Mouse (Mus musculus) gastrocnemius, postnatal 36 days (tissue): ENCODE results near the gene Prr12. TPM values are rescaled to one million over a fixed set of nuclear protein-coding genes. Genes with fewer than 3 reads are reported as not detected.

Experiments
- DNase-seq, 2 experiments: peaks; one replicate each; pipeline ENCODE4 v3.0.0; 2022
- intact Hi-C: fragments of 180-260 bp; cut with DNase I; formaldehyde crosslinking; loops from one replicate; pipeline ENCODE4 v1.15.1; 2025
- total RNA-seq, 2 experiments: library from RNA; stranded (reverse); gene quantifications; 2 replicates each; pipeline ENCODE4 v1.2.3; 2021

Prr12 gene
- total RNA-seq, 2 experiments from 2014 or later = 11.3 to 14.1 TPM

DNA sequence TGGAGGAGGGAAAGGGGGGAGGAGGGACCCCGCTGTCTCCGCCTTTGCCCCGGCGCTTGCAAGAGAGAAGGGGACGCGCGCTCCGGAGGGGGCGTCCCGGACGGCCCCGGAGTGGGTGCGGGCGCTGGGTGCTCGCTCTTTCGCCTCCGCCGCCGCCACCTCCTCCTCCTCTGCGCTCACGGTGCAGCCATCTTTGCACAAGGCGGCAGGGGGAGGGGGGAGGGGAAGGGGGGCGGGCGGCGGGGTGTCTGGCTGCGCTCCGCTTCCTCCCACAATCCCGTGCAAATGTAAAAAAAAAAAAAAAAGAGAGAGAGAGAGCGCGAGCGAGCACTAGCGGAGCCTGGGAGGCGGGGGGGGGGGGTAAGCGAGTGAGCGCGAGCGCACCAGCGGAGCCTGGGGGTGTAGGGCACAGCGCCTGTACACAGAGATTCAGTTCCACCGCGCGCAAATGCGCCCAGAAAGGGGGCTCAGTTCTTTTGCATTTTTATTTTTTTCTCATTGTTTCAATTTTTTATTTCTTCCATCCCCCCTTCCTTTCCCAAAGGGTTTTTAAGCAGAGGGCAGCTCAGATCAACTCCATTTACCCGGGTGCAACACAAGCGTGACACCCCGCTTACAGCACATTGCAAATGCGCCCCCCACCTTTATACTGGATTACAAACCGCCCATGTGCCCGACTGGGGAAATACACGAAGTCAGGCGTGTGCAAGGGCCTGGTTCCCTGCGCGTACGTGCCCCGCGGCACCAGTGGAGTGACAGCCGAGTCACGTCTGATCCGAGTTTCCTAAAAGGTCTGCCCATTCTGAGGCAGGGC, 643 bp upstream of the Prr12 start:
- peak; percentile 62 to 80 for DNase-seq
- intact Hi-C loops = loop anchor here (2.0 kb wide), 1 partner anchor 35 kb away; no protein-coding TSS in a partner anchor

DNA sequence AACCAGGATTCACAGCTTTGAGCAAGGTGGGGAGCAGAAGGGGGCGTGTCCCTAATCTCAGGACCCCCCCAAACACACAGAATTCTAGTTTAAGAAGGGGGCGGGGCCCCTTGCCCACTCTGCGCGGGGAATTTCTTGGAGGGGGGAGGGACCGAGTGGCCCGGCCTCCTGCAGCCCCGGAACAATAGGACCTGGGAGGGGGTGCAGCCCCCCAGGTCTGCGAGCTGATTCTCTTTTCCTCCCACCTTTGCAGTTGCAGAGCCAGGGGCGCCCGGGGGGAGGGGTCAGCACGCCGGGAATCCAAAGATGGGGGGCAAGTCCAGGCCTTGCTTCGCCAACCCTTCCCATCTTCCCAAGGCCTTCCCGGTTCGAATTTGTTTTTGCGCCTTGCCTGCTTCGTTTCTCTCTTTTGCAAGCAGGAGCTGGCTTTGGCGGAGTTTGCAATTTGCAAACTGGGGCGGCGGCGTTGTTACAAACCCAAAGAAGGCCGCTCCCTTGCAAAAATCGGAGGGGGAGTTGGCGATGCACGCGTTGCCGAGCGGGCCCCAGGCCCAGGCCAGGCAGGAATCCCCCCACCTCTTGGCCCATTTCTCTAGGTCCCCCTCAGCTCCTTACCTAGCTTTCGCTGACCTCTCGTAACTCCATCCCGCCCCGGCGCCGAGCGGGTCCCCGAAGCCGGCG, 360 bp downstream of the Prr12 start:
- intact Hi-C loops = loop anchor here (2.0 kb wide), 1 partner anchor 34 kb away; no protein-coding TSS in a partner anchor
- no peak for DNase-seq

DNA sequence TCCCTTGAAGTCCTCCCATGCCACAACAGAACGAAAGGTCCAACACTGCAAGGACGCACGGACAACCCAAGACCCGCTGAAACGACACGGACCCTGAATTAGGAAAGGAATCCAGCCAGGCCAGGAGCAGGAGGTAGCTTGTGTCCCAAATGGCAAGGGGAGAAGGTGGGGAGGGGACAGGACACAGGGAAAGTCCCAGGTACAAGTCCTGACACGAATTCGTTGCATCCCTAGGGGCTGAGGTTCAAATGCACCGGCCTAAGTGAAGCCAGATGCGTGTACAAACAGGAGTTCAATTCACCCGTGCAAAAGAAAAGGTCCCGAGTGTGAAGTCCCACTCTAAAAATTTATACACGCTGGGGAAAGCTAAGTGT, 1.1 kb downstream of the Prr12 start:
- DNase-seq = no peak
- intact Hi-C loops = no loop called here

DNA sequence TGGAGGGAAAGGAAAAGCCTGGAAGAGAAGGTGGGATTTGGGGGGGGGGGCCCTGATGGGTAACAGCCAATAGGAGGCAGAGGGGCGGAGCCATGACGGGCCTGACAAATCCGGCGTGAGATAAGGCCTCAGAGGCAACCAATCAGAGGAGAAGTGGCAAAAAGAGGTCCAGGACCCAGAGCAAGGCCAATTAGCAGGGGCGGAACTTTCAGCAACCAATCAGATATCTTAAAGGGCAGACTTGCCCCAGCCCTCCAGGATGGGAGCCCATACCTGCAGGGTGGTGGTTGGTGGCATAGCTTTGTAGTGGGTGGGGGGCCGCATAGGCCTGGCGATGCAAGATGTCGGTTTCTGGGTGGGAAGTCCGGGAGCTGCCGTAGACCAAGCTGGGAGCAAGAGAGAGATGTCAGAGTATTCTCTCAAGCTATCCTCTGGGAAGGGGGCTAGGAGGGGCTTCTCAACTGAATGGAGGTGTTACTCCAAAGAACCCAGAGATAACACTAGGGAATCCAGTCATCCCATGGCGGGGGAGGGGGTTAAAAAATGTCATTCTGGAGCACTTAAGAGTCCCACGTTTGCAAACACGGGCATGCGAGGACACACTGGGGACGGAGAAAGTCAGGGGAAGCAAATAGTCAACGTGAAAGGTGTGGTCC, 1.6 kb downstream of the Prr12 start:
- intact Hi-C loops = no loop called here
- DNase-seq = peak; percentile 60 to 75

DNA sequence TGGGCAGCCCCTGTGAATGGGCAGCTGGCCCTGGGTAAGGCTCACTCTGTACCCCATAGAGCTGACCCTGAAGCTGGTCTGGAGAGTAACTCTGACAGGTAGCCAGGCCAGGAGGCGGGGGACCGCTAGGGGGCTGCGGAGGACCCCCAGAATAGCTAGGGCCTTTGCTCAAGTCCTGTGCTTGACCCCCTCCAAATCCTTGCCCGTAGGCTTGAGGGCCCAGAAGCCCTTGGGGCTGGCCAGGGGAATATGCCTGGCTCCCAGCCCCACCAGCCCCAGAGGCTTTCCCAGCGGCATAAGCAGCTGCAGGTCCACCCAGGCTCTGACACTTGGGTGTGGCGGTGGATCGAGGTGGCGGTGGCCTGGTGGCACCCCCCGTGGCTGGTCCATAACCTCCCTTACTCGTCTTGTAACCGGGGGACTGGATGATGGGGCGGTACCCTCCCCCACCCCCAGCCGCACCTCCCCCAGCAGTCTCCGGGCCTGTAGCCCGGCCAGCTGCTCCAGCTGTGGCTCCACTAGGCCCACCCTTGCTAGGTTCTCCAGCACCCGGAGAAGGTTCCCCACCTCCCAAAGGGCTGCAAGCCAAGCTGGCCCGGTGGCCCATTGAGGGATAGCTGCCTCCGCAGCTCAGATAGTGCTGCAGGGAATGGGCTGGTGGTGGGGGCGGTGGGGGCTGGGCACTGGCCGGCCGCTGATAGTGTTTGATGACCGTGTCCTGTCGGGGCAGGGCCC, 3.6 kb downstream of the Prr12 start:
- DNase-seq = peak in 1 of 2 experiments; percentile 32
- intact Hi-C loops = no loop called here

DNA sequence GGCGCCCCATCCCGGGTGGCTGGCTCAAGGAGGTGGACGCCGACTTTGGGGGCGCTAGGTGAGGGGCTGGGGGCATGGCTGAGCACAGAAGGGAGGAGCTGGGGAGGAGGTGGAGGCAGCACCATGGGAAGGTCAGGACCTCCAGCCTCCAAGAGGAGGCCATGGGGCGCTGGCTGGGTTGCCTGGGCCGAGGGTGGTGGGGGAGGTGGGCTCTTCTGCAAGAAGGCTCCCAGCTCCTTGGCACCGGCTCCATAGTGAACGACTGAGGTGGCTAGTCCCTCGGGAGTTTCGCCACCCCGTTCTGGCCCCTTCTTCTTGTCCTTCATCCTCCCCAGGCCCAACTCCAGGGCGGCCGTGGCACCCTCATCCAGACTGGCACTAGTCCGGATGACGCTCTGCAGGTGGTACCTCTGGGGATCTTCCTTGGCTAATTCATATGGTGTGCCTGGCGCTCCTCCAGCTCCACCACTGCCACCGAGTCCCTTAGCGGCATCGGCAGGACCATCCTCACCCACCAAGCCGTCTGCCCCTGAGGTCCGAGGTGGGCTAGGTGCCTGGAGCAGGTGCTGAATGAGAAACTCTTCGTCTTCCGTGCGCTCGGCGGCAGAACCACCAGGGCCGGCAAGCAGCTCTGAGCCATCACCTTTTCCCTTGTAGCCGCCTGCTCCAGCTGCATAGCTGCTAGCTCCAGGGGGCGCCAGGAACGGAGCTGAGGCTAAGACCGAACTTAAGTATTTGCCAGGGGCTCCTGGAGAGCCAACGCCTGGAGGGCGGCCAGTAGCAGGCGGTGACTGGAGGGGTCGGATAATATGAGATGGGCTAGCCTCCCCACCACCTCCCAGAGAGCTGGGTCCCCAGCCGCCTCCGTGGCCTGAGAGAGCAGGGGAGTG, 4.4 kb downstream of the Prr12 start:
- no peak for DNase-seq
- intact Hi-C loops = no loop called here

DNA sequence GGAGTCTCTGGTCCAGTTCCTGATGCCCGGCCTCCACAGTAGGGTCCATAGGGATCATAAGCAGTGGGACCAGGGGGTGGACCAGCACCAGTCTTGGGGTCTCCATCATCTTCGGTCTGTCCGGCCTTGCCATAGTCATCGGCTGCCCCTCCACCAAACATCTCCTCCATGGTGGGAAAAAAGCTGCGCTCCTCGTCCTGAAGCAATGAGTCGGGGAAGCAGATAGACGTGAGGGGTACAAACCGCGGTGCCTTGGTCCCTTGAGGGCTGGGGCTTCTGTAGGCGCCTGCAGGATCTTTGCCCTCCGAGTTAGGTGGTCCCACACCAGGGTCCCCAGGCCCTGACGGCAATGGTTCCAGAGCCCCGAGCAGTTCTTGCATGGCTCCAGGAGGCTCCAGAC, 5.2 kb downstream of the Prr12 start:
- DNase-seq = no peak
- intact Hi-C loops = no loop called here

DNA sequence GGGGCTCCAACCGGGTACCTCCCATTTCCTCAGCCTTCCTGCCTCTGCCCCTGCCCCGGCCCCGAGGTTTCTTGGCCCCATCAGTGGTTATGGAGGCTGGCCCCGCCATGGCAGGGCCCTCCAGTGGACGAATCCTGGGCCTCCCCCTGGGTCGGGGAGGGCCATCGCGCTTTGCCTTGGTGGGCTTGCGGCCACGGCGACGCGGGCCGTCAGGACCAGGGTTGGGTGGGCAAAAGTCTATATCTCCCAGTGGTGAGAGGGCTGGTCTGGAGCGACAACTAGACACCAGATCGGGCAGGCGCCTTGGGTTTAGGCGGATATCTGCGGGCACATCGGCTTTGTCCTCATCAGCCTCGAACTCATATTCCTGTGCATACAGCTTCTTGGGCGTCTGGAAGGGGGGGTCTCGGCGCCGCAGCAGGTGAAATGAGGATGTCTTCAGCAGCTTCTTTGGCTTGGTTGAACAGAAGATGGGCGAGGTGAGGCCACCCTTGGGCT, 5.8 kb downstream of the Prr12 start:
- DNase-seq = no peak
- intact Hi-C loops = no loop called here

DNA sequence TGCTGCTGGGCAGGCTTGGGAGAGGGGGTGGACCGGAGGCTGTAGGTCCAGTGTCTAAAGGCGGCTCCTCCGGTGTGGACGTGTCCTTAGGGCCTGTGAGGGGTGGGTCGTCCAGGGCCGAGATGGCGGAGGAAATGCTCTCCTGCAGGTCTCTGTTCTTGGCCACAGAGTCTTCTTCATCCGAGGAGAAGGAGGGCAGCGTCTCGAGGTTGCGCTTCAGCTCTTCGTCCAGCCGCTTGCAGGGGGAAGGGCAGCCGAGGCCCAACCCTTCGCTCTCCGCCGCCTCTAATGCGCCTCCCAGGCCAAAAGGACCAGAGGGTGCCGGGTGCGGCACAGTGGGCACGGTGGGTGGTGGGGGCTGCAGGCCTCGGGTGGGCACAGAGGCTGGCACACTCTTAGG, 6.9 kb downstream of the Prr12 start:
- DNase-seq = no peak
- intact Hi-C loops = no loop called here

DNA sequence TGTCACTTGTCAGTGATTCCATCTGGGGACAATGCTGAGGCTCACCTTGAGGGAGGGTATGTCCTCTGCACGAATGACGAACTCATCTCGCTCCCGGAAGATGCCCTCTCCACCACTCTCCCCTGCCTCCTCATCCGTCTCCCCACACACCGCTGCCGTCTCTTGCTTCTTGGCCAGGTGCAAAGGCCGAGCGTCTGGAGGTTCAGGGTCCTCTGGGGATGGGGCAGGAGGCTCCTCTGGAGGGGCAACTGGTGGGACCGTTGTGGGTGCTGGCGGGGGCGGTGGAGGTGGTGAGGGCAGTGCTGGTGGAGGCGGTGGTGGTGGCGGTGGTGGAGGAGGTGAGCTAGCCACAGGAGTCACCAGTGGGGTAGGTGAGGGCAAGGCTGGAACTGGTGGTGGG, 9.4 kb downstream of the Prr12 start:
- intact Hi-C loops = no loop called here
- DNase-seq = no peak

DNA sequence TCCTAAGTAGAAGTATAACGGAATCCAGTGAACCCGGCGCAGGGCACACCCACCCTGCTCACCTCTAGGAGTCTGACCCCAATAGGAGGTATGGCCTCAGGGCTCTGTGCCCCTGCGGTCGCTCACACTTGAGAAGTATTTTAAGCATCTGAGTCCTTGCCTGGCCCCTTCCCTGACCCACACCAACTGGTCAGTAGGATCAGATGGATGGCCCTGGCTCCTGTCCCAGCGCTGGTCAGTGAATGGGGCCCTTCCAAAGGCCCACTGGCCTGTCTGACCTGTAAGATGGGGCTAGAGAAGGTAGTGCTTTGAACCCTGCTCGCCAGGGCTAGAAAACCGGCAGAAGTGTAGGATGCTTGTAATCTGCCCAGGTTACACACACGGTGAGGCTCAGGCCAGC, 11.8 kb downstream of the Prr12 start:
- peak; percentile 54 to 58 for DNase-seq
- intact Hi-C loops = no loop called here

DNA sequence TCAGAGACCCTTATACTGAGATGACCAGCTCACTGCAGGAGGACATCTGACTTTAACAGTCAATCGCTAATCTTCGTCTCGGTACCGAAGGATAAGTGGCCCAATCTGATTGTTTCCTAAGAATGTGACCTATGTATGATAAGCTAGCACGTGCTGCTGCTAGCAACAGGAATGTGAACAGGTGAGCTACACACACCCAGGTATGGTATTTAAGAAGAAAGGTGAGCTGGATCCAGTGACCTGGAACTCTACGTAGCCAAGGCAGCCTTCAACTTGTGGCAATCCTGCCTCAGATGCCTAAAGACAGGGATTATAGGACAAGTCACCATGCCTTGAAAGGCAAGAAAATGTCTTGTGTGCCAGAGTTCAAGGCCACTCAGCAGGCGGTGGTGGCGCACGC, 14.3 kb downstream of the Prr12 start:
- intact Hi-C loops = no loop called here

DNA sequence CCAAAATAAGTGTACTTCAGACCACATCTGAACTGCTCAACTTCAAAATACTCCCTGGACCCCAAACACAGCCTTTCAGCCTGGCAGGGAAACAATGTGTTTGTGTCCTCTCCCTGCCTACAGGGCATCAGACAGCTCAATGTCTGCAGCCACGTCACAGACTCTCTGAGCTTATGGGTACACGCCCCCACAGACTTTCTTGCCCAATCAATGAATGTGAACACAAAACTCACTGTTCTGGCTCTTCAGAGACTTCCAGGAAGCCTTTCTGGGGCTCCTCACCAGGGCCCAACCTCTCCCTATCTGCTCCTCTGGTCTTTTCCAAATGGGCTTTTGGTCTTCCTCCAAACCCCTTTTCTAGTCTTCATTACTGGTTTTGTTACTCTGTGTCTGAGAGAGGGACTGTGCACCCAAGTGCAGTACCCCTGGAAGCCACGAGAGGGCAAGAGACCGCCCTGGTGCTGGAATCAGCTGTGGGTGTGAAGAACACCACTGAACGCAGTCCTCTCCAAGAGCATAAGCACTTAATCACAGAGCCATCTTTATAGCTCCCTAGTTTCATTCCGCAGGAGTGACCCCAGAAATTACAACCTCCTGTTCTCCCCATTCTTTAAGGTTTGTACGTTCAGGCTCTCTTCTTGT, 14.8 kb downstream of the Prr12 start:
- no peak for DNase-seq
- intact Hi-C loops = no loop called here

More for the DNA sequence above, 14.3 kb downstream of the Prr12 start:
- no peak for DNase-seq

DNA sequence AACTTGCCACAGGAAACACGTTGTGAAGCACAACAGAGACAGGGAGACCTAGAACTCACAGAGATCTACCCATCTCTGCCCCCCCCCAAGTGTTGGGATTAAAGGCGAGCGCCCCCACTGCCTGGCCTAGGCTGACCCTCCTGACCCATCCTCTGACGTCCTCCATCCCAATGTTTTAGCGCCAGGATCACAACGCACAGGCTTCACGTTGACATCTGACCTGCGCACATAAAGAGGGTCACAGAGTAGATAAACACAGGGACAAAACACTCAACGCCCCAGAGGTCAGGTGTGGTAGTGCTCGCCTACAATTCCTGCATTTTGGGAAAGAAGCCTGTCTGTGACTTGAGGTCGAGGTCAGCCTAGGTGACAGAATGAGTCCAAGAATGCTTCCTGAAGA, 16.0 kb downstream of the Prr12 start:
- no peak for DNase-seq
- intact Hi-C loops = no loop called here

DNA sequence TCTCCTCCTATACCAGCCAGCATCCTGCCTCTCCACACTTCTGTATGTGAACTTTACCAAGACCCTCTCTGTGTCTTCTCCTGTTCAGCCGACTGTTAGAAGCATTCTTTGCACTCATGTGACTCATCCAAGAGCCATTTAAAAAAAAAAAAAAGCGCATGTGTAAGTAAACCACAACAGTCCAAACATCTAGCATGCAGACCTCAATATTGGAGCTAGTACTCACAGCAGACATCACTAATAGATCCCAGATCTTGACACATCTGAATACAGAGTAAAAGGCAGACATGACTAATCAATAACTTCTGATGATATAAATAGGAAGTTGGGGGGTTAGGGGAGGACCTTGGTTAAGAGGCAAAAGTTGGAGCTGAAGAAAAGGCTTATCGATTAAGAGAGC, 17.1 kb downstream of the Prr12 start:
- intact Hi-C loops = no loop called here
- DNase-seq = no peak

DNA sequence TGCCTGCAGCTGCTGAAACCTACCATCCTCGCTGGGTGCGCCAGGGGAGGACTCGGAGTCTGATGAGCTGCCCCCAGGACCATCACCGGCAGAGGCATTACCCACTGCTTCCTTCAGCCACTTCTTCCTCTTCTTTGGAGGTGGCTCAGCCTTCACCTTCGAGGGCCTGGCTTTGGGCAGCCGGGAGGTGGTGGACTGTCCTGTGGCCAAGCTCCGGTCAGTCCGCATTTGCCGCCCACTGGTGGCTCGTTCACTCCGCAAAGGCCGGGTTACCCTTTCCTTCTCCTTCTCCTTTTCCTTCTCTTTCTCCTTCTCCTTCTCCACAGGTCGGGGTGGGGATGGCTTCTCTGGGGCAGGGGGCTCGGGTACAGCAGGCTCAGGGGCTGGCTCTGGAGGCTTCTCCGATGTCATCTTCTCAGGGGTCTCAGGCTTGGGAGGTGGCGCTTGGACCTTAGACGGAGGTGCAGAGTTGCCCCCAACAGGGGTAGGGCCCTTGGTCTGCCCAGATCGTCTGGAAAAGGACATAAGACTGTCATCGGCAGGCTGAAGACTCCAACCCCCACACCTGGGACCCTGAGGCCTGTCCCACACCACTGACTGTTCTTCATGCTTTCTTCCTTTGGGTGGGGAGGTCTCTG, 18.8 kb downstream of the Prr12 start:
- intact Hi-C loops = no loop called here

DNA sequence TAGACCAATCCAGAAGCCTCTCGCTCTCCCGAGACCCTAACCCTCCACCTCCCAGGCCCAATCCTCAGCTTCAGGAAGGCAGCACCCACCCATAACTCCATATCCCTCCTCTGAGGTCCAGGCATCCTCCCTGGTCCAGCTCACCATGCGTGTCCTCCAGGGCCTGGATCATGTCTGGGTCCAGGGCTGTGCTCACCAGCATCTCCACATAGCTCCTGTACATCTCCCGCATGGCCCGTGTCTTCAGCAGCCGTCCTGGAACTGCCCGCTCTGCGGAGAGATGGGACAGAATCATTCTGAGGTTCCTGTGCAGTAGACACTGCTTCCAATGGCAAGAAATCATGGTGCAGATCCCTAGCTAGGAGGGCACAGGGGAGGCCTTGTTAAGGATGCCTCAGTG, 21.8 kb downstream of the Prr12 start:
- intact Hi-C loops = no loop called here
- no peak for DNase-seq

More for the DNA sequence above, 18.8 kb downstream of the Prr12 start:
- DNase-seq = no peak

DNA sequence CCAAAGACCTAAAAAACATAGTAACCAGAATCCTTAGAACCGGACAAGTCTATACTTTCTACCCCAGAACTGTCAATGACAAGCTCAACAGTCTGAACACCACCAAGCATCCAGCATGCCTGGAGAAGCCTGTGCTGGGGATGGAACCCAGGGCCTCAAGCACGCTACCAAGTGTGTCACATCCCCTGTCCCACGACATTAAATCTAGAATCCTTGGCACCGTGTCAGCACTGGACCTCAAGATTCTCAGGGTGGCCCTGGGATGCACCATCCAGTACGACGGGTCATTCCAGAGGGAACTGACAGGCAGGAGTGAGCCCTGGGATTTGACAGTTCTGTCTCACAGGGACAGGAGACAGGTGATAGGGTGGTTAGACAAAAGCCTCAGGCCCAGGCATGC, 22.7 kb downstream of the Prr12 start:
- intact Hi-C loops = no loop called here
- DNase-seq = no peak

DNA sequence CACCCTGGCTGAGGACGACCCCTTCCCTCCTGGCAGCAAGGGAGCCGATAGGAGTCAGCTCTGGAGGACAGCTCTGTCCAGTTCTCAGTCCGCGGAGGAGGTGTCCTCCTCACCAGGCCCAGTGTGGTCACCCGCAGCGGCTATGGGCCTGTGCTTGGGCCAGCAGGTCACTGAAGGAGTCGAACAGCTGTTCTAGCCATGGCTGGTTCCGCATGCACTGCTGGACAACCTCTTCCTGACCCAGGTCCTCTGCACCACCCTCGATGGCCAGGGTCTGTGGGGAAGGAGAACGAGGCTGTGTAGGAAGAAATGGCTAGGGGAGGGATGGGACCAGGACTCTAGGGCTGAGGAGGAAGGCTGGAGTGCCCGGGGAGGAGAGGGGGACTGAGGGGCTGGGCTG, 24.3 kb downstream of the Prr12 start:
- intact Hi-C loops = no loop called here
- no peak for DNase-seq
